Mouse (Mus musculus): ENCODE data around the gene Fbxo3.
"Not testable (repeated sequence)": the region's sequence is repeated elsewhere in the genome, so short reads cannot be mapped to it uniquely, and the experiment has no call there.

Fbxo3 gene

GRCm38 (mm10) chr2:104109021-104109420 lies 81.5 kb downstream of the Fbxo3 start:
- CTCF ChIA-PET, result not testable (repeated sequence)
- POLR2A ChIA-PET, result interaction anchor here (0.6 to 3.2 kb wide), 15 partner anchors 9 to 481 kb away, joined by 3 to 19 read pairs (median 5); partner anchors contain the start of genes A930018P22Rik (in 2 of the 4), Cd59a (in 2 of the 4), Cd59b (in 2 of the 4) and Cstf3 (in 1 of the 4)

- CTCF ChIA-PET, result no interaction called here
- POLR2A ChIA-PET, result interaction anchor here (0.6 to 3.2 kb wide), 16 partner anchors 9 to 481 kb away, joined by 3 to 19 read pairs (median 5); partner anchors contain the start of genes A930018P22Rik (in 3 of the 4), Cd59a (in 2 of the 4), Cd59b (in 2 of the 4) and Cstf3 (in 1 of the 4)
Observed at GRCm38 (mm10) chr2:104109528-104109927, 82.0 kb downstream of the Fbxo3 start.

- CTCF ChIA-PET, result no interaction called here
- POLR2A ChIA-PET, result interaction anchor here (0.9 to 3.2 kb wide), 15 partner anchors 9 to 480 kb away, joined by 3 to 19 read pairs (median 5); partner anchors contain the start of genes A930018P22Rik (in 3 of the 4), Cd59a (in 2 of the 4), Cd59b (in 1 of the 4) and Cstf3 (in 1 of the 4)
Observed at GRCm38 (mm10) chr2:104110031-104110430, 82.5 kb downstream of the Fbxo3 start.

GRCm38 (mm10) chr2:104111170-104111797 lies 83.8 kb downstream of the Fbxo3 start:
- CTCF ChIA-PET, result not testable (repeated sequence)
- POLR2A ChIA-PET, result interaction anchor here in 2 of 4 experiments (1.2 to 2.1 kb wide), 3 partner anchors 11 to 15 kb away, joined by 3 to 19 read pairs (median 4); partner anchors contain the start of gene A930018P22Rik (in 2 of the 2)
